Mouse (Mus musculus): Measurements from ENCODE around the gene Sh3pxd2b. TPM values are rescaled to one million over a fixed set of nuclear protein-coding genes. Genes with fewer than 3 reads are reported as not detected.
A peak's percentile ranks its signal among the peaks of the same experiment; 100 is the strongest.
"Not testable (repeated sequence)": the region's sequence is repeated elsewhere in the genome, so short reads cannot be mapped to it uniquely, and the experiment has no call there.

Gene Sh3pxd2b
- polyA plus RNA-seq (2014; fragmentation: Nextera tagmentation; extraction: Ambion mirVana), result 14.8 and 15.3 TPM in 2 replicates

DNA sequence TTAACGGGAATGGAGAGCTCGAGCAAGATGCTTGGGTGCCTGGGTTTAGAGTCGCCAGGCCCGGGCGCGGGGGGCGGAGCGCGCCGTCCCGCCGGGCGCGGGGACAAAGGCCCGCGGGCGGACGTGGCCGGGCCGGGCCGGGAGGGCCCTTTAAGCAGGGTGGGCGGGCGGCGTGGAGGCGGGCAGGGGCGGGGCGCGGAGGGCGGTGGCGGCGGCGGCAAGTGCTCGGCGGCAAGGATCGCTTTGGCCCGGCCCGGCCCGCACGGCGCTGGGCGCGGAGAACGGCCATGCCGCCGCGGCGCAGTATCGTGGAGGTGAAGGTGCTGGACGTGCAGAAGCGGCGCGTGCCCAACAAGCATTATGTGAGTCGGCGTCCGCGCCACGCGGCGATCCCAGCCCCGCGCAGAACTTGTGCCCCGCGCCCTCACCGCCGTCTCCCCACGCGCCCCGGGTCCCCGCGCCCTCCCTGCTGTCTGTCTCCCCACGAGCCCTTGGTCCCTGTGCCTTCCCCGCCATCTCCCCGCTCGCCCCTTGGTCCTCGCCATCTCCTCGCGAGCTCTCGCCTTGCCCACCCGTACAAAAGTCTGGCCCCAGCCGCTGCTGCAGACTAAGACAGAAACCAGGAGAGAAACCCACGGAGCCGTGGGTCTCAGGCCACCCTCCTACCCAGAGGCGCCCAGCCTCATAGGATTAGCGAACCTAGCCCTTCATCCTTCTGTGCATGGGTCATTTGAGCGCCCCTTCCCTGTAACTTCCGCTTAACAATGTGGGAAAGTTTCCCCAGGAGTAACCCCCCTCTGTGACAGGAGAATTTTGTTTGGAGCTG lies at the start of gene Sh3pxd2b:
Gene Sh3pxd2b, plus strand, starts transcription at position 214 of the 826 bp plus-strand sequence.
- WGBS (ENCODE audit: insufficient replicate concordance), result 1% methylated on average over 43 of the region's 86 CpGs
- H3K27me3 ChIP-seq (ENCODE audit: control insufficient read depth, insufficient read depth, low read length), result peaks cover 5% of the 10 kb centered on the region; the same call in 1 of the 2 replicates
- no peaks in the 10 kb centered on the region for H3K9me3 ChIP-seq (replicated peaks; ENCODE audit: control insufficient read depth, low read length)

DNA sequence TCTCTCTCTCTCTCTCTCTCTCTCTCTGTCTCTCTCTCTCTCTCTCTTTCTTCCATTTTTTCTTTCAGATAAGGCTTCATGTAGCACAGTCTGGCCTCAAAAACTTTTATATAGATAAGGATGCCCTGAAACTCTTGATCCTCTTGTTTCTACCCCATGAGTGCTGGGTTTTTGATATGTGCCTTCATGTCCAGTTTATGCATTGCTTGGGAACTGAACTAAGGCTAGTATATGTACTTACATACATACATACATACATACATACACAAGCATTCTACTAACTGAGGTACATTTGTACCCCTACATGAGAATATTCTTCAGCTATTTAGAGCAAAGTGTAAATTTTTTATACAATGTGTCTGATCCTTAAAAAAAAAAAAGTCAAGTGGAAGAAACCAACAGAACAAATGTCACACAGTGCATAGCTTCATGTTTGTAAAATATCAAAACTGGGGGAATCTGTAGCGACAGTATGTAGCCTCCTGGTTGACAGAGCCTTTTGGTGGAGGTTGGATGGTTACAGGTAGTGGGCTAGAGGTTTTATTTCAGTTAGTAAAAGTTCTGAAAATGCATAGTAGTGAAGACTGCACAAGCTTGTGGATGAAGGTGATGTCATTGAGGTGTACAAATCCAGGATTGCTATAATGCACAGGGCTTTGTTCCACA lies 49.6 kb upstream of the Sh3pxd2b start:
- no peak for ATAC-seq (replicated peaks; ENCODE audit: insufficient number of reproducible peaks, low FRiP score, low TSS enrichment)
- 76% methylated on average over 1 of the region's 1 CpGs for WGBS (ENCODE audit: insufficient replicate concordance)
- no peak overlapping the region; the same call in 1 of the 2 replicates for H3K4me2 ChIP-seq
- no peak overlapping the region for H3K4me3 ChIP-seq (ENCODE audit: low read depth, low read length)
- H3K27ac ChIP-seq (ENCODE audit: low read depth, low read length), result no peak overlapping the region
- H3K4me1 ChIP-seq (ENCODE audit: control insufficient read depth, insufficient read depth, low read length), result no peaks in the 10 kb centered on the region
- no peaks in the 10 kb centered on the region for H3K9me3 ChIP-seq (replicated peaks; ENCODE audit: control insufficient read depth, low read length)
- peaks cover 11% of the 10 kb centered on the region for H3K27me3 ChIP-seq (ENCODE audit: control insufficient read depth, insufficient read depth, low read length)
- no peaks in the 10 kb centered on the region for H3K36me3 ChIP-seq (ENCODE audit: control insufficient read depth, insufficient read depth, low read length)
- H3K9ac ChIP-seq (ENCODE audit: low read depth, low read length), result no peak overlapping the region

More for the DNA sequence above, at the start of gene Sh3pxd2b:
- Histone ChIP-seq H3K4me1 (ENCODE audit: control insufficient read depth, insufficient read depth, low read length) (peaks cover 18% of the 10 kb centered on the region), H3K9ac (ENCODE audit: low read depth, low read length) (peak within 1 kb of the TSS; percentile 95), H3K36me3 (ENCODE audit: control insufficient read depth, insufficient read depth, low read length) (no peaks in the 10 kb centered on the region), H3K4me2 (peak within 1 kb of the TSS; percentile 88), H3K4me3 (ENCODE audit: low read depth, low read length) (peak within 1 kb of the TSS; percentile 86), H3K27ac (ENCODE audit: low read depth, low read length) (peak within 1 kb of the TSS; percentile 77)
- ATAC-seq (replicated peaks; ENCODE audit: insufficient number of reproducible peaks, low FRiP score, low TSS enrichment), result peak; percentile 64

DNA sequence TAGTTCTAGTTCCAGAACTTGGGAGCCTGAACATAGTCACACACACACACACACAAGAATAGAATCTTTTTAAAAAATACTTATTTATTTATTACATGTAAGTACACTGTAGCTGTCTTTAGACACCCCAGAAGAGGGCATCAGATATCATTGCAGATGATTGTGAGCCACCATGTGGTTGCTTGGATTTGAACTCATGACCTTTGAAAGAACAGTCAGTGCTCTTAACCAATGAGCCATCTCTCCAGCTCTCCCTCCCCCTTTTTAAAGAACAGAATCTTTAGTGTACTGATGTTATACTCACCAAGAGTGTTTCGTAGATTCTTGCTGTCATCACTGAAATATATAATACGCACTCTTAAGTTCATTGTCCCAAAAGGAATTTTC lies 49.1 kb upstream of the Sh3pxd2b start:
- no peaks in the 10 kb centered on the region for H3K36me3 ChIP-seq (ENCODE audit: control insufficient read depth, insufficient read depth, low read length)
- H3K4me2 ChIP-seq, result no peak overlapping the region; the same call in 1 of the 2 replicates
- WGBS (ENCODE audit: insufficient replicate concordance), result 91% methylated on average over 2 of the region's 2 CpGs

DNA sequence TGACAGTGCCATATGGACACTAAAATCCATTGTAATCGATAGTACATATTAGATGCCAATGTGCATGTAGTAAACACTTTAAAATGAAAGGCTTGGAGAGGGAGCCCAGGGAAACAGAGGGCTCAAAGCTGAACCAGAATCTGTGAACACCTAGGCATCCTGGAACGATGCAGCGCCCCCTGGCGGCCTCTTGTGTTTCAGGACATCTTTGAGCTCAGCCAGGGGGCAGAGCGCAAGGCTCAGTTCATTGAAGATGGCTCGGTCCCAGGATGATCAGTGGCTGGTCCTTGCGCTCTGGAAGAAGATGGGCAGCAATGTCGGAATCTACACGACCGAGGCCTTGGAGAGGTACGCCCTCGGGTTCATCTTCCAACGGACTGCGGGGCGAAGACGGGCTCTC lies 47.8 kb upstream of the Sh3pxd2b start, which contains the start of gene Hbq1a:
Gene Hbq1a, plus strand, starts transcription at position 205 of the 400 bp plus-strand sequence.
- H3K9ac ChIP-seq (ENCODE audit: low read depth, low read length); H3K27ac ChIP-seq (ENCODE audit: low read depth, low read length); H3K9me3 ChIP-seq (replicated peaks; ENCODE audit: control insufficient read depth, low read length); ATAC-seq (replicated peaks; ENCODE audit: insufficient number of reproducible peaks, low FRiP score, low TSS enrichment); H3K36me3 ChIP-seq (ENCODE audit: control insufficient read depth, insufficient read depth, low read length); H3K4me1 ChIP-seq (ENCODE audit: control insufficient read depth, insufficient read depth, low read length): not testable (repeated sequence)
- Histone ChIP-seq H3K4me2 (peak within 1 kb of the TSS; percentile 47), H3K4me3 (ENCODE audit: low read depth, low read length) (0 out of 2 replicates have a peak within 1 kb of the TSS, but pooled peaks have one; percentile 25), H3K27me3 (ENCODE audit: control insufficient read depth, insufficient read depth, low read length) (peaks cover 11% of the 10 kb centered on the region)
- WGBS (ENCODE audit: insufficient replicate concordance), result 4% methylated on average over 16 of the region's 16 CpGs

More for the DNA sequence above, 49.1 kb upstream of the Sh3pxd2b start:
- no peaks in the 10 kb centered on the region for H3K9me3 ChIP-seq (replicated peaks; ENCODE audit: control insufficient read depth, low read length)
- H3K4me1 ChIP-seq (ENCODE audit: control insufficient read depth, insufficient read depth, low read length), result no peaks in the 10 kb centered on the region
- H3K27ac ChIP-seq (ENCODE audit: low read depth, low read length), result no peak overlapping the region
- ATAC-seq (replicated peaks; ENCODE audit: insufficient number of reproducible peaks, low FRiP score, low TSS enrichment), result no peak
- H3K27me3 ChIP-seq (ENCODE audit: control insufficient read depth, insufficient read depth, low read length), result peaks cover 11% of the 10 kb centered on the region
- no peak overlapping the region for H3K9ac ChIP-seq (ENCODE audit: low read depth, low read length)
- no peak overlapping the region for H3K4me3 ChIP-seq (ENCODE audit: low read depth, low read length)

DNA sequence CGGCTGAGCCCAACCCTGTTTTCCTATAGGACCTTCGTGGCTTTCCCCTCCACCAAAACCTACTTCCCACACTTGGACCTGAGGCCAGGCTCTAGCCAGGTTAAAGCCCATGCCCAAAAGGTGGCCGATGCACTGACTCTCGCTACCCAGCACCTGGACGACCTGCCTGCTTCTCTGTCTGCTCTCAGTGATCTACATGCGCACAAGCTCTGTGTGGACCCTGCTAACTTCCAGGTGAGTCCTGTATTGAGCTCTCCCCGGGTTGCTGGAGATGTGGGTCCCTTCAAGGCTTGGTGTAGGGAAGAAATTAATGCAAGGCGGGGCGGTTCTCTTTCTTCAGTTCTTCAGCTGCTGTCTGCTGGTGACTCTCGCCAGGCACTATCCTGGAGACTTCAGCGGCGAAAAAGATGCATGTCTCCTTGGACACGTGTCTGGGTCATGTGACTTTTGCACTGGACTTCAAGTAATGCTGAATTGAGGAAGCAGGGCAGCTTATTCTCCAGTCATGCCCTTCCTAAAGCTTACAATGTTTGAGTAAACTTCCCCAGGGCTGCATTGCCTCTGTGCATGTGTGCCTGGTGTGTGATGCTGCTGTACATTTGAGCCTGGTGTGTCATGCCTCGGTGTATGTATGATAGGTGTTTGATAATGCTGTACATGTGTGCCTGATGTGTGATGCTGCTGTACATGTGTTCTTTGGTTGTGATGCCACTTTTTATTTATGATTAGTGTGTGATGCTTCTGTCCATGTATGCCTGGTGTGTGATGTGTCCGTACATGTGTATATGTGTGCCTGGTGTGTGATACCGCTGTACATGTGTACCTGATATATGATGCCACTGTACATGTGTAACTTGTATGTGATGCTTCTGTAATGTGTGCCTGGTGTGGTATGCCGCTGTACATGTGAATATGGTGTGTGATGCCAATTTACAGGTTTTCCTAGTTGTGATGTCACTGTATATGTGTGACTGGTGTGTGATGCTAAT lies 47.0 kb upstream of the Sh3pxd2b start:
- H3K9ac ChIP-seq (ENCODE audit: low read depth, low read length), result no peak overlapping the region
- H3K4me3 ChIP-seq (ENCODE audit: low read depth, low read length), result 0 out of 2 replicates have a peak overlapping the region, but pooled peaks have one; percentile 25
- H3K36me3 ChIP-seq (ENCODE audit: control insufficient read depth, insufficient read depth, low read length), result no peaks in the 10 kb centered on the region
- no peaks in the 10 kb centered on the region for H3K4me1 ChIP-seq (ENCODE audit: control insufficient read depth, insufficient read depth, low read length)
- H3K27ac ChIP-seq (ENCODE audit: low read depth, low read length), result no peak overlapping the region
- no peak for ATAC-seq (replicated peaks; ENCODE audit: insufficient number of reproducible peaks, low FRiP score, low TSS enrichment)
- 48% methylated on average over 14 of the region's 17 CpGs for WGBS (ENCODE audit: insufficient replicate concordance)
- peaks cover 11% of the 10 kb centered on the region for H3K27me3 ChIP-seq (ENCODE audit: control insufficient read depth, insufficient read depth, low read length)
- H3K4me2 ChIP-seq, result peak overlapping the region; percentile 47
- H3K9me3 ChIP-seq (replicated peaks; ENCODE audit: control insufficient read depth, low read length), result no peaks in the 10 kb centered on the region

DNA sequence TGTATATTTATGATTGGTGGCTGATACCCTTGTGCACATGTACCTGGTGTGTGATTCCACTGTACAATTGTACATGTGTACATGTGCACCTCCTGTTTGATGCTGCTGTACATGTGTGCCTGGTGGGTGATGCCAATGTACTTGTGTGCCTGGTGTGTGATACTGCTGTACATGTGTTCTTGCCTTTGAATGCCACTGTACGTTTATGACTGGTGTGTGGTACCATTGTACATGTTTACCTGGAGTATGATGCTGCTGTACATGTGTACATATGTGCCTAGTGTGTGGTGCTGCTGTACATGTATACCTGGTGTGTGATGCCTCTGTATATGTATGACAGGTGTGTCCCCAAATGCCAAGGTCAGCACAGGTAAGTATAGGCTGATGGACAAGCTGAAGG lies 46.1 kb upstream of the Sh3pxd2b start:
- peaks cover 11% of the 10 kb centered on the region for H3K27me3 ChIP-seq (ENCODE audit: control insufficient read depth, insufficient read depth, low read length)
- no peaks in the 10 kb centered on the region for H3K36me3 ChIP-seq (ENCODE audit: control insufficient read depth, insufficient read depth, low read length)
- H3K4me1 ChIP-seq (ENCODE audit: control insufficient read depth, insufficient read depth, low read length), result no peaks in the 10 kb centered on the region
- H3K9ac ChIP-seq (ENCODE audit: low read depth, low read length), result no peak overlapping the region
- no peak for ATAC-seq (replicated peaks; ENCODE audit: insufficient number of reproducible peaks, low FRiP score, low TSS enrichment)
- H3K27ac ChIP-seq (ENCODE audit: low read depth, low read length), result no peak overlapping the region
- no peak overlapping the region for H3K4me3 ChIP-seq (ENCODE audit: low read depth, low read length)
- 56% methylated on average over 1 of the region's 1 CpGs for WGBS (ENCODE audit: insufficient replicate concordance)
- H3K4me2 ChIP-seq, result no peak overlapping the region
- no peaks in the 10 kb centered on the region for H3K9me3 ChIP-seq (replicated peaks; ENCODE audit: control insufficient read depth, low read length)

DNA sequence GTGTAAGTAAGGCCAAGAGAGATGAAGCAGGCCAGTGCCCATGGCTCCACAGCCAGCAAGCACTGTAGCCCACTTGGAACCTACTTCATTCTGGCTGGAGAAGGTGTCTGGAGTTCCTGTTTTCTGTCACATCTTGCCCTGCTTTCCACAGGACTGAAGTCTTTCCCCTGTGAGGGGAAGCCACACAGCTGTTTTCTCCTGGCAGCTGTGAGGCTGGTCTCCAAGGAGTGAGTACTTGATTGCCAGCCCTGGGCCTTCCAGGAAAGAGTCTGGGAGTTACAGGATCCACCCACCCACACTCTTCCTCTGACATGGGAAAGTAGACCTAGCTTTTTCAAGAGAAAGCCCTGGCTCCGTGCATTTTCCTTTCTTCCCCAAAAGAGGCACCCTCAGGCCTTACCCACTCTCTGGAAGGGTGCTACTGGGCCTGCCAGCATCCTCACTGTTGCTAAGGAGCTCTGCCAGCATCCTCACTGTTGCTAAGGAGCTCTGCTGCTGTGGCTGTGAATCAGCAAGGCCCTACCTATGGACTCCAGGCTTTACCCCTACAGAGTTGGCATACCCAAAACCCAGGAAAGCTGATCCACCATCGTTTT lies 44.7 kb upstream of the Sh3pxd2b start:
- Histone ChIP-seq H3K4me2 (no peak overlapping the region), H3K4me1 (ENCODE audit: control insufficient read depth, insufficient read depth, low read length) (no peaks in the 10 kb centered on the region), H3K27me3 (ENCODE audit: control insufficient read depth, insufficient read depth, low read length) (peaks cover 11% of the 10 kb centered on the region), H3K4me3 (ENCODE audit: low read depth, low read length) (no peak overlapping the region), H3K9me3 (replicated peaks; ENCODE audit: control insufficient read depth, low read length) (no peaks in the 10 kb centered on the region), H3K36me3 (ENCODE audit: control insufficient read depth, insufficient read depth, low read length) (no peaks in the 10 kb centered on the region), H3K9ac (ENCODE audit: low read depth, low read length) (no peak overlapping the region), H3K27ac (ENCODE audit: low read depth, low read length) (no peak overlapping the region)
- 37% methylated on average over 2 of the region's 2 CpGs for WGBS (ENCODE audit: insufficient replicate concordance)
- no peak for ATAC-seq (replicated peaks; ENCODE audit: insufficient number of reproducible peaks, low FRiP score, low TSS enrichment)
